Mouse (Mus musculus) megakaryocyte, embryonic 14.5 days (primary cell): ENCODE data around the gene Prkca. TPM values are rescaled to one million over a fixed set of nuclear protein-coding genes. Genes with fewer than 3 reads are reported as not detected.

Experiments
- H3K27me3 ChIP-seq: replicated peaks from 2 replicates; pipeline ENCODE3; 2012; ENCODE audit warnings: inconsistent platforms
- H3K36me3 ChIP-seq: replicated peaks from 2 replicates; pipeline ENCODE3; 2012; ENCODE audit warnings: low read length, inconsistent platforms, mixed read lengths
- H3K4me1 ChIP-seq: 2 replicates; pipeline ENCODE4 v1.6.1; 2012; ENCODE audit warnings: inconsistent platforms
- H3K4me3 ChIP-seq: replicated peaks from 2 replicates; pipeline ENCODE3; 2012; ENCODE audit warnings: moderate library complexity, mild to moderate bottlenecking, inconsistent platforms
- H3K9me3 ChIP-seq: 2 replicates; pipeline ENCODE4 v1.6.1; 2012; ENCODE audit warnings: inconsistent platforms
- FLI1 ChIP-seq: IDR thresholded peaks from 2 replicates; pipeline ENCODE4 v1.6.1; 2012; ENCODE audit warnings: low read length, inconsistent platforms, mixed read lengths
- GATA1 ChIP-seq: IDR thresholded peaks from 3 replicates; pipeline ENCODE4 v1.6.1; 2012; ENCODE audit warnings: mixed read lengths, low read length, inconsistent platforms, borderline replicate concordance
- polyA plus RNA-seq: library from polyadenylated mRNA; stranded (reverse); fragments of >175 nt; gene quantifications from 2 replicates; pipeline ENCODE4 v1.2.3, GENCODE M21; 2012; ENCODE audit warnings: low replicate concordance; ENCODE audit not compliant: insufficient read depth

Gene Prkca
- polyA plus RNA-seq, 1 experiment: 36.2 TPM

- Histone ChIP-seq H3K4me1 (peaks cover 100% of the 10 kb centered on the region), H3K9me3 (no peaks in the 10 kb centered on the region), H3K4me3 (no peak overlapping the region), H3K36me3 (peaks cover 93% of the 10 kb centered on the region), H3K27me3 (no peaks in the 10 kb centered on the region)
- TF ChIP-seq GATA1 (no peak), FLI1 (no peak)
Observed at GRCm38 (mm10) chr11:108204895-108205248, 138.9 kb downstream of the Prkca start.

- Histone ChIP-seq H3K4me3 (no peak overlapping the region), H3K36me3 (peaks cover 92% of the 10 kb centered on the region), H3K27me3 (no peaks in the 10 kb centered on the region), H3K9me3 (no peaks in the 10 kb centered on the region), H3K4me1 (peaks cover 99% of the 10 kb centered on the region)
- TF ChIP-seq FLI1: no peak
- TF ChIP-seq GATA1: no peak
Observed at GRCm38 (mm10) chr11:108204202-108204894, 139.4 kb downstream of the Prkca start.

GRCm38 (mm10) chr11:108202835-108203234 lies 140.9 kb downstream of the Prkca start:
- TF ChIP-seq GATA1: no peak
- TF ChIP-seq FLI1: no peak
- Histone ChIP-seq H3K4me3 (no peak overlapping the region), H3K36me3 (peaks cover 86% of the 10 kb centered on the region), H3K27me3 (no peaks in the 10 kb centered on the region), H3K9me3 (no peaks in the 10 kb centered on the region), H3K4me1 (peaks cover 98% of the 10 kb centered on the region)

GRCm38 (mm10) chr11:108200679-108201586 lies 142.8 kb downstream of the Prkca start:
- no peaks in the 10 kb centered on the region for H3K9me3 ChIP-seq
- TF ChIP-seq FLI1 (no peak), GATA1 (no peak)
- peaks cover 89% of the 10 kb centered on the region for H3K36me3 ChIP-seq
- no peaks in the 10 kb centered on the region for H3K27me3 ChIP-seq
- H3K4me3 ChIP-seq: no peak overlapping the region
- H3K4me1 ChIP-seq: peaks cover 97% of the 10 kb centered on the region

GRCm38 (mm10) chr11:108199429-108199985 lies 144.2 kb downstream of the Prkca start:
- TF ChIP-seq GATA1 (no peak), FLI1 (no peak)

GRCm38 (mm10) chr11:108198592-108198991 lies 145.1 kb downstream of the Prkca start:
- no peaks in the 10 kb centered on the region for H3K27me3 ChIP-seq
- TF ChIP-seq FLI1 (no peak), GATA1 (no peak)
- H3K36me3 ChIP-seq: peaks cover 91% of the 10 kb centered on the region
- peaks cover 97% of the 10 kb centered on the region for H3K4me1 ChIP-seq
- H3K4me3 ChIP-seq: no peak overlapping the region
- no peaks in the 10 kb centered on the region for H3K9me3 ChIP-seq

More at GRCm38 (mm10) chr11:108199429-108199985, 144.2 kb downstream of the Prkca start:
- Histone ChIP-seq H3K4me3 (no peak overlapping the region), H3K36me3 (peaks cover 91% of the 10 kb centered on the region), H3K27me3 (no peaks in the 10 kb centered on the region), H3K9me3 (no peaks in the 10 kb centered on the region), H3K4me1 (peaks cover 97% of the 10 kb centered on the region)

- H3K36me3 ChIP-seq: peaks cover 91% of the 10 kb centered on the region
- H3K27me3 ChIP-seq: no peaks in the 10 kb centered on the region
- H3K4me3 ChIP-seq: no peak overlapping the region
- H3K9me3 ChIP-seq: no peaks in the 10 kb centered on the region
- no peak for TF ChIP-seq FLI1
- TF ChIP-seq GATA1: no peak
- peaks cover 94% of the 10 kb centered on the region for H3K4me1 ChIP-seq
Observed at GRCm38 (mm10) chr11:108197427-108198218, 146.1 kb downstream of the Prkca start.

GRCm38 (mm10) chr11:108196796-108197195 lies 146.9 kb downstream of the Prkca start:
- Histone ChIP-seq H3K27me3 (no peaks in the 10 kb centered on the region), H3K4me1 (peaks cover 86% of the 10 kb centered on the region), H3K36me3 (peaks cover 91% of the 10 kb centered on the region), H3K4me3 (no peak overlapping the region), H3K9me3 (no peaks in the 10 kb centered on the region)
- TF ChIP-seq GATA1: no peak

GRCm38 (mm10) chr11:108190298-108190697 lies 153.4 kb downstream of the Prkca start:
- Histone ChIP-seq H3K27me3 (no peaks in the 10 kb centered on the region), H3K4me3 (no peak overlapping the region), H3K9me3 (no peaks in the 10 kb centered on the region), H3K4me1 (peaks cover 87% of the 10 kb centered on the region), H3K36me3 (peaks cover 100% of the 10 kb centered on the region)
- TF ChIP-seq FLI1 (no peak), GATA1 (no peak)
